Mouse (Mus musculus) C2C12 (cell line): ENCODE results near the gene Ddx47.

Experiments
- CEBPB ChIP-seq: IDR thresholded peaks from one replicate; pipeline ENCODE4 v1.6.1; 2011; ENCODE audit warnings: low read depth, mild to moderate bottlenecking, control low read depth, moderate library complexity
- MAX ChIP-seq: IDR thresholded peaks from one replicate; pipeline ENCODE4 v1.6.1; 2011; ENCODE audit warnings: mild to moderate bottlenecking, control low read depth
- USF1 ChIP-seq: IDR thresholded peaks from one replicate; pipeline ENCODE4 v1.6.1; 2011; ENCODE audit warnings: low read depth, mild to moderate bottlenecking, control low read depth, moderate library complexity

- TF ChIP-seq CEBPB (no peak), MAX (no peak), USF1 (no peak)
Measured at GRCm38 (mm10) chr6:135024781-135025420, 13.5 kb downstream of the Ddx47 start.
